Mouse (Mus musculus) forebrain, postnatal 0 days (tissue): ENCODE results near the gene Lrig2. TPM values are rescaled to one million over a fixed set of nuclear protein-coding genes. Genes with fewer than 3 reads are reported as not detected.

Experiments
- ATAC-seq: fragments of 200-750 bp; cut with Nextera tagmentation; 2 replicates; pipeline ENCODE4 v1.8.0; 2017; ENCODE audit warnings: mild to moderate bottlenecking, moderate library complexity
- DNase-seq: peaks from one replicate; pipeline ENCODE4 v3.0.0-alpha.2; 2015
- H3K27ac ChIP-seq: fragments of 300-500 bp; sonication (generic); 2 replicates; pipeline ENCODE4 v1.5.1; 2014; ENCODE audit warnings: low read depth, mild to moderate bottlenecking, antibody characterized with exemption, low read length, moderate library complexity, mixed read lengths
- H3K27me3 ChIP-seq: fragments of 300-500 bp; sonication (generic); 2 replicates; pipeline ENCODE4 v1.6.1; 2014; ENCODE audit warnings: mild to moderate bottlenecking, low read length, mixed read lengths; ENCODE audit not compliant: insufficient read depth
- H3K36me3 ChIP-seq: fragments of 300-500 bp; sonication (generic); 2 replicates; pipeline ENCODE4 v1.6.1; 2014; ENCODE audit warnings: mild to moderate bottlenecking, moderate library complexity; ENCODE audit not compliant: insufficient read depth
- H3K4me1 ChIP-seq: fragments of 300-500 bp; sonication (generic); 2 replicates; pipeline ENCODE4 v1.6.1; 2014; ENCODE audit warnings: antibody characterized with exemption; ENCODE audit not compliant: insufficient read depth
- H3K4me2 ChIP-seq: fragments of 300-500 bp; sonication (generic); 2 replicates; pipeline ENCODE4 v1.6.1; 2014; ENCODE audit warnings: low read depth, mild to moderate bottlenecking, moderate library complexity
- H3K4me3 ChIP-seq: fragments of 300-500 bp; sonication (generic); 2 replicates; pipeline ENCODE4 v1.5.1; 2014; ENCODE audit warnings: low read depth, low read length, mixed read lengths
- H3K9ac ChIP-seq: fragments of 300-500 bp; sonication (generic); 2 replicates; pipeline ENCODE4 v1.6.1; 2014; ENCODE audit warnings: mild to moderate bottlenecking
- H3K9me3 ChIP-seq: fragments of 300-500 bp; sonication (generic); 2 replicates; pipeline ENCODE4 v1.6.1; 2016; ENCODE audit warnings: low read length
- CTCF ChIP-seq: sonication (generic); IDR thresholded peaks from 2 replicates; pipeline ENCODE4 v1.5.1; 2016; ENCODE audit warnings: antibody characterized with exemption, control low read depth, low read depth
- WGBS: fragments of 180-500 bp; shearing (Covaris S2); extraction: QIAGEN DNeasy Blood & Tissue Kit; methylation state at CpG from one replicate; pipeline ENCODE4 v1.1.7; 2014; 5-methylcytosine and 5-hydroxymethylcytosine counted together
- polyA plus RNA-seq: library from polyadenylated mRNA; unstranded; fragments of >200 nt; fragmentation: Nextera tagmentation; extraction: Ambion mirVana; gene quantifications from 2 replicates; pipeline ENCODE4 v1.2.1, GENCODE M21; 2015
- total RNA-seq: library from RNA; depleted of rRNA; stranded (reverse); fragments of >200 nt; gene quantifications from 2 replicates; pipeline ENCODE4 v1.2.3, GENCODE M21; 2014

The Lrig2 gene
- total and polyA plus RNA-seq, 2 experiments from 2014 or later, result 14.8 to 45.1 TPM

- Histone ChIP-seq H3K36me3 (no peaks in the 10 kb centered on the region), H3K4me1 (no peaks in the 10 kb centered on the region), H3K9me3 (no peaks in the 10 kb centered on the region), H3K27me3 (no peaks in the 10 kb centered on the region), H3K27ac (no peak overlapping the region), H3K4me3 (no peak overlapping the region), H3K4me2 (no peak overlapping the region), H3K9ac (no peak overlapping the region)
- TF ChIP-seq CTCF, result no peak
- DNase-seq, result no peak
- WGBS, result 84% methylated on average over 7 of the region's 7 CpGs
- no peak for ATAC-seq
These were observed 90.8 kb downstream of the Lrig2 start for GRCm38 (mm10) chr3:104420929-104421328.

- Histone ChIP-seq H3K9me3 (no peaks in the 10 kb centered on the region), H3K4me1 (no peaks in the 10 kb centered on the region), H3K36me3 (no peaks in the 10 kb centered on the region), H3K4me2 (no peak overlapping the region), H3K9ac (no peak overlapping the region), H3K27ac (no peak overlapping the region), H3K27me3 (no peaks in the 10 kb centered on the region), H3K4me3 (no peak overlapping the region)
- WGBS, result 88% methylated on average over 4 of the region's 4 CpGs
- DNase-seq, result no peak
- ATAC-seq, result no peak
- TF ChIP-seq CTCF, result no peak
These were observed 91.7 kb downstream of the Lrig2 start for GRCm38 (mm10) chr3:104419990-104420389.

GRCm38 (mm10) chr3:104416806-104417205 is 94.9 kb downstream of the Lrig2 start:
- Histone ChIP-seq H3K9me3 (no peaks in the 10 kb centered on the region), H3K27ac (no peak overlapping the region), H3K4me2 (no peak overlapping the region), H3K4me3 (no peak overlapping the region), H3K36me3 (no peaks in the 10 kb centered on the region), H3K27me3 (no peaks in the 10 kb centered on the region), H3K9ac (no peak overlapping the region), H3K4me1 (no peaks in the 10 kb centered on the region)
- DNase-seq, result no peak
- TF ChIP-seq CTCF, result no peak
- WGBS, result 82% methylated on average over 5 of the region's 5 CpGs
- no peak for ATAC-seq

GRCm38 (mm10) chr3:104412482-104412881 is 99.2 kb downstream of the Lrig2 start:
- Histone ChIP-seq H3K27ac (no peak overlapping the region), H3K27me3 (no peaks in the 10 kb centered on the region), H3K9ac (no peak overlapping the region), H3K36me3 (no peaks in the 10 kb centered on the region), H3K4me1 (no peaks in the 10 kb centered on the region), H3K4me2 (no peak overlapping the region), H3K4me3 (no peak overlapping the region), H3K9me3 (no peaks in the 10 kb centered on the region)
- no peak for ATAC-seq
- DNase-seq, result no peak
- 84% methylated on average over 6 of the region's 6 CpGs for WGBS
- no peak for TF ChIP-seq CTCF

- DNase-seq, result no peak
- Histone ChIP-seq H3K9me3 (no peaks in the 10 kb centered on the region), H3K27me3 (no peaks in the 10 kb centered on the region), H3K9ac (no peak overlapping the region), H3K36me3 (no peaks in the 10 kb centered on the region), H3K4me1 (no peaks in the 10 kb centered on the region), H3K27ac (no peak overlapping the region), H3K4me2 (no peak overlapping the region), H3K4me3 (no peak overlapping the region)
- ATAC-seq, result no peak
- 67% methylated on average over 7 of the region's 7 CpGs for WGBS
- no peak for TF ChIP-seq CTCF
These were observed 104.2 kb downstream of the Lrig2 start for GRCm38 (mm10) chr3:104407506-104407905.

- DNase-seq (no peak), ATAC-seq (no peak)
- H3K4me1 ChIP-seq, result no peaks in the 10 kb centered on the region
- WGBS, result 87% methylated on average over 4 of the region's 4 CpGs
- H3K4me3 ChIP-seq, result no peak overlapping the region
- no peak overlapping the region for H3K4me2 ChIP-seq
- H3K9ac ChIP-seq, result no peak overlapping the region
- H3K9me3 ChIP-seq, result no peaks in the 10 kb centered on the region
- no peaks in the 10 kb centered on the region for H3K36me3 ChIP-seq
- H3K27me3 ChIP-seq, result no peaks in the 10 kb centered on the region
- no peak for TF ChIP-seq CTCF
- H3K27ac ChIP-seq, result no peak overlapping the region
These were observed 108.1 kb downstream of the Lrig2 start for GRCm38 (mm10) chr3:104403582-104403981.

- no peak for ATAC-seq
- Histone ChIP-seq H3K27ac (no peak overlapping the region), H3K4me2 (no peak overlapping the region), H3K27me3 (no peaks in the 10 kb centered on the region), H3K9me3 (no peaks in the 10 kb centered on the region), H3K9ac (no peak overlapping the region), H3K4me3 (no peak overlapping the region), H3K36me3 (no peaks in the 10 kb centered on the region), H3K4me1 (peaks cover 6% of the 10 kb centered on the region)
- TF ChIP-seq CTCF, result no peak
- 68% methylated on average over 2 of the region's 2 CpGs for WGBS
- DNase-seq, result no peak
These were observed 110.5 kb downstream of the Lrig2 start for GRCm38 (mm10) chr3:104401176-104401575.

- Histone ChIP-seq H3K27me3 (no peaks in the 10 kb centered on the region), H3K4me1 (peaks cover 9% of the 10 kb centered on the region), H3K9ac (no peak overlapping the region), H3K27ac (no peak overlapping the region), H3K4me3 (no peak overlapping the region), H3K4me2 (no peak overlapping the region), H3K36me3 (no peaks in the 10 kb centered on the region), H3K9me3 (no peaks in the 10 kb centered on the region)
- no peak for TF ChIP-seq CTCF
- no peak for DNase-seq
- ATAC-seq, result no peak
- 94% methylated on average over 5 of the region's 5 CpGs for WGBS
These were observed 111.6 kb downstream of the Lrig2 start for GRCm38 (mm10) chr3:104400126-104400525.
